Mouse (Mus musculus): ENCODE data around the gene Ppip5k1.
"Not testable (repeated sequence)": the region's sequence is repeated elsewhere in the genome, so short reads cannot be mapped to it uniquely, and the experiment has no call there.

Ppip5k1 gene

DNA sequence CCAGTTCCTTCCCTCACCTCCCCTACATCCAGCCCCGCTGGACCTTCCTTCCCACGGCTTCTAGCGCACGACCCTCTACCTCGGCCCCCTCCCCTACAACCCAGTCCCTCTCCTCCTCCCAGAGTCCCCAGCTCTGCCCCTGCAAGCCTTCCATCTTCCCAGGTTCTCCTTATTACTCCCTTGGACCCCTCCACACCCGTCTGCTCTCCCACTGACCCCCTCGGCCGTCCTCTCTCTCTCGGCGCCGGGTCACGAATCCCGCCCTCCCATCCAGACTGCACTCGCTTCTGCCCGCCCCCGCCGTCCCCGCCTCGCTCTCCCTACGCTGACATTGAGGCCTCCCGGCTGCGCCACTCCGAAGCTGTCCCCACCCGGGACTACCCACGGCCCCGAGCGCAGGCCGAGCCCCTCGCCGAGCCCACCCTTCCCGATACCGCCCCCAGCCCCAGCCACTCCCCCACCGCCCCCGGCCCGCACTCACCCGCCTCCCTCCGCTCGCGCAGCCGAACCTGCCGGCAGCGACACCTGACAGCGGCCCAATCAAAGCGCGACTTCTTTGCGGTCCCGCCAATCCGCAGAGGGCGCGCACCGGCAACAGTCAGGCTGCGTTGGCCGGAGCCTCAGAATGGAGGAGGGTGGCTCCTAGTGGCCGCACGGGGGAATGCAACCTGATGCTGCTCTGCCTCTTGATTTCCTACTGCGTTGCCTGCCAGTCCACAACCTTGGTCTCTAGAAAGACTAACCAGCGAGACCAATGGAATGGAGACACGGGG, at the start of gene Ppip5k1:
Gene Ppip5k1 (minus strand): TSS at position 577 of the 773 bp plus-strand sequence.
- no peak for TF ChIP-seq GATA4 (IDR thresholded peaks at IDR 0.05; ENCODE audit: insufficient replicate concordance, low read length)

DNA sequence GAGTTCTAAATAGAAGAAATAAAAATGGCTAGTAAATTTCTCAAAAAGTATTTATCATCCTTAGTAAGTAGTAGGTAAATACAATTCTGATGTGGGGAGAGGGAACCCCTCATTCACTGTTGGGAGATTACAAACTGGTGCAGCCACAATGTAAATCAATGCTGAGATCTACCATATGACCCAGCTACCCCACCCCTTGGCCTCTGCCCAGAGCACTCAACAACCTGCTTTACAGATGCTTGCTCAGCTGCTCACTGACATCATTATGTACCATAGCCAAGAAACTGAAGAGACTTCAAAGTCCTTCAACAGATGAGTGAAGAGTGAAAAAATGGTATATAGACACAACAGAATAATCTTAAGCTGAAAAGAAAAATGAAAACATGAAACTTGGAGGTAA, 48.1 kb upstream of the Ppip5k1 start:
- no peak for TF ChIP-seq GATA4 (IDR thresholded peaks at IDR 0.05; ENCODE audit: insufficient replicate concordance, low read length)

DNA sequence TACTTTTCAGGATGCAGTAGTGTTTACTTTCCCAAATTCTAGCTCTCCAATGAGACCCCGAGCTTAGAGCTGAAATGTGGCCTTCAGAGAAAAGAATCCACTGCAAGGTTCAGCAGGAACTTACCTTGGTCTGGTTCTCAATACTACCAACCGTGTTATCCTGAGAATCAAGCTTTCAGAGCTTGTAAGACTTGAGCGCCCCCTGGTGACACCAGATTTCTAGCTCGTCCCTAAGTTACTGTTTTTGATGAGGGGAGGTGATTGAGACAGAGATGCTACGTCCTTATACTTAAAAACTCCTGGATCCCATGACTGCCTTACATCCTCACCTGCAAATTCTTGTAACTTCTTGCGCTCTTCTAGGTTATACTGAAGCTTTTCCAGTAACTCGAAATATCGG, 41.4 kb upstream of the Ppip5k1 start:
- TF ChIP-seq GATA4 (IDR thresholded peaks at IDR 0.05; ENCODE audit: insufficient replicate concordance, low read length) = no peak

DNA sequence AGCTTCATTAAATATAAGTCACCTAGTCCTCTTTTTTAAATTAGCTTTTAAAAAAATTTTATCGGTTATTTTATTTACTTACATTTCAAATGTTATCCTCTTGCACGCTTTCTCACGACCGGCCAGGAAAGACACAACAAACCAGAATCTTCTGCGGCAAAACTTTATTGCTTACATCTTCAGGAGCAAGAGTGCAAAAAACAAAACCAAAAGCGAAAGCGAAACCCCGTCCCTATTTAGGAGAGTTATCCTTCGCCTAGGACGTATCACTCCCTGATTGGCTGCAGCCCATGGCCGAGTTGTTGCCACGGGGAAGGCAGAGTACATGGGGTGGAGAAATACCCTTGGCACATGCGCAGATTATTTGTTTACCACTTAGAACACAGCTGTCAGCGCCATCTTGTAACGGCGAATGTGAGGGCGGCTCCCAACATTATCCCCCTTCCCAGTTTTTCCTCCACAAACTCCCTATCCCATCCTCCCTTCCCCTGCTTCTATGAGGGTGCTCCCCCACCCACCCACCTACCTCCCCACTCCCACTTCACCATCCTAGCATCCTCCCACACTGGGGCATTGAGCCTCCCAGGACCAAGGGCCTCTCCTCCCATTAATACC, 31.9 kb upstream of the Ppip5k1 start, which contains the start of gene Strc:
Gene Strc (minus strand): TSS at position 208 of the 615 bp plus-strand sequence.
- not testable (repeated sequence) for TF ChIP-seq GATA4 (IDR thresholded peaks at IDR 0.05; ENCODE audit: insufficient replicate concordance, low read length)

DNA sequence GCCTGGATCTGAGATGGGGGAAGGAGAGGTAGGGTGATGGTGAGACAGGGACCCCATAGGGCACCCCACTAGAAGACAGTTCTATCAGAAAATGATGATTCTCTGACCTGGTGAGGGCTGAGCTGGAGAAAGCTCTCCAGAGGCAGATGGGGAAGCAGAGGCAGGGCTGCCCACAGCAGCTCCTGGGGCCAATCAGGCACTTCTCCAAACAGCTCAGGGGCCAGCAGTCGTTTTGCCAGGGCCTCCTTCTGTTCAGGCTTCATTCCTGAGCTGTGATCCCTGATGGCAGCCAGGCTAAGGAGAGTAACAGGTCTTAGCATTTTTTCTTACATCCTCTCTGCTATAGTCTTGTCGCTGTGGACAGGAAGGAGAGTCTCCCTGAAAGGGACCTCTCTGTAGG, 19.6 kb upstream of the Ppip5k1 start:
- TF ChIP-seq GATA4 (IDR thresholded peaks at IDR 0.05; ENCODE audit: insufficient replicate concordance, low read length) = no peak

DNA sequence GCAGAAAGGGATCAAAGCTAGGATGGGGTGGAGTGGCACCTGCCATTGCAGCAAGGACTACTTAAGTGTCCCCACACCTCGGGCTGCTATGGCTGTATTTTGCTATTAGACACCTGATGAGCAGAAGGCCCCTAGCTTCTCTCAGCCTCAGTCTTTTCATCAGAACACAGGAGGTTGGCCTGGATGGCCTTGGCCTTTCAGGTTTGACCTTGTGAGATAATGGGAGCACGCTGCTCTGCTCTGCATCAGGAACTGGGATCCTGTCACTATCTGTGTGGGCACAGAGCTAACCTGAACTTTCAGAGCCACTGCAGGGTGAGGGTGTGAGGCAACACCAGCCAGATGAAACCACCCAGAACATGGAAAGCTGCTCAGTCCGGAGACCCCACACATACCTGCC, 17.1 kb upstream of the Ppip5k1 start:
- TF ChIP-seq GATA4 (IDR thresholded peaks at IDR 0.05; ENCODE audit: insufficient replicate concordance, low read length) = no peak

DNA sequence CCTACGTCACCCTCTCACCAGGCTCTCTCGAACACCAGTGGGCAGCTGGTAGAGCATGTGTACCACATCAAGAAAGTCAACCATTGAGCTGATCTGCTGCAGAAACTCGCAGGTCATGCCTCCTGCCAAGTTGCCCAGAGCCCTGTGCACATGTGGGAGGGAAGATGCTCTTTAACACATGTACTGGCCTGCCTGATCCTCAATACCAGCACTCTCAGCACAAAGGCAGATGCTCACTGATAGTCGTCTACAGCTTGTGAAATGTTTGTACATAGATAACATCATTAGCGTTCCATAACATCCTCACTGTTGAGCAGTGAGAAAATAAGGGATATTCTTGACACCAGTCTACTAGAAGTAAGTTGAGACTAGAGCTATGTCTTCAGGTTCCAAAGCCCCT, 15.7 kb upstream of the Ppip5k1 start:
- no peak for TF ChIP-seq GATA4 (IDR thresholded peaks at IDR 0.05; ENCODE audit: insufficient replicate concordance, low read length)

DNA sequence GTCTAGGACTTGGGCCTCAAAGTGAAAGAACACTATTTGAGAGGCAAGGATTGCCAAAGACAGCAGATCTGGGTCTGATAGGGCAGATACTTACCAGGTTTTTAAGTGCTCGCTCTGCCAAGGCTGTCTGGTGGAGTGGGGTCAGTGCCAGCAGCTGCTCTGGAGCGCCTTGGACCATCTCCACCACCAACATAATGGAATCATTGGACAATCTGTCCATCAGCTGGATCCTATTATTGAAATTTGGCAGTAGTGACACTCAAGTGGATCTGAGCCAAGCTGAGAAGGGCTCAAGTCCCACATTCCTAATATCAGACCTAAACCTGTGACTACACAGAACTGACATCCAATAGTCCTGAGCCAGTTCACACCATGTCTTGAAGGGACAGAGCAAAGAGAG, 13.6 kb upstream of the Ppip5k1 start:
- TF ChIP-seq GATA4 (IDR thresholded peaks at IDR 0.05; ENCODE audit: insufficient replicate concordance, low read length) = no peak

DNA sequence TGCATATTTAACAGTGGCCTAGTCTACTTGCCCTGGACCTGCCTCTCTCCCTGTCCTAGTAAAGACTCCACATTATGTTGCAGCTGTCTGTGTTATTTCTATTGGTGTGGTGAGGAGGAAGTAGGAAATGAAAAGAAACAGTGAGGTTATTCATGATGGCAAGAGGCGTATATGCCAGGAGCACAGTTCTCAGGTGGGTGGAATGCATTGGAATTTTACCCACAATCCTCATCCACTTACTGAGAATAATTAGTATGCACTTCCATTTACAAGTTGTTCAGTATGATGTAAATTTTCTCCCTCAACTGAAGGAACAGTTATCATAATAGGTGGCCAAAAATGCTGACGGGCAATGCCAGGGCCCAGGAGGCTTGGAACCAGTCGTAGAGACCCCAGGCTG, 8.5 kb upstream of the Ppip5k1 start:
- TF ChIP-seq GATA4 (IDR thresholded peaks at IDR 0.05; ENCODE audit: insufficient replicate concordance, low read length) = no peak

DNA sequence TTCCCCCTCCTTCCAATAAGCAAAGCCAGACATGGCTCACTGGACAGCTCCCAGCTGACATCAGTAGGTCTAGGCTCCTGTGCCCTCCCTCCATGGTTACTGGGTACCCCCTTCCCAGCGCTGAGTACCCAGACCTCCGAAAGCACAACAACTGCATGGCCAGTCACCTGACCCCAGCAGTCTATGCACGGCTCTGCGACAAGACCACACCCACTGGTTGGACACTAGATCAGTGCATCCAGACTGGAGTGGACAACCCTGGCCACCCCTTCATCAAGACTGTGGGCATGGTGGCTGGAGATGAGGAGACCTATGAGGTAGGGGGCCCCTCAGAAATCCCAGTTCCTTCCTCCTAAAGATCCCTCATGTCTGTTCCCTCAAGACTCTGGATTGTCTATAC, 4.3 kb upstream of the Ppip5k1 start:
- no peak for TF ChIP-seq GATA4 (IDR thresholded peaks at IDR 0.05; ENCODE audit: insufficient replicate concordance, low read length)

DNA sequence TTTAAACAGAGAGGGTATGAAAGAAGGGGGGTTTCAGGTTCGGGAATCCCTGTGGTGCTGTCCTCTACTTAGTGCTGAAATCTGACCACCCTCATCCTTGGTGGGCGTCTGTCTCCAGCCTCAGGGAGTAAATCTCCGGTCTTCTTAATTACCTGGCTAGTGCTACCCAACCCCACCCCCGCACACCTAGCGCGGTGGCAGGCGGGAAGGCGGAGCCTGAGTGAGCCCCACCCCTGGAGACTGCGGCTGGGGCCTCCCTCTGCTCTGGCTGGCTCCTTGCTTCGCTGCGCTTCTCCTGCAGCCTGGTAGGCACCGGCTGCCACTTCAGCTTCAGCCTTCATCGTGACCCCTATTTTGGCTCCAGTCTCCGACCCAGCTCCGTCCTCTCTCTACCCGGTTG, 3.2 kb upstream of the Ppip5k1 start:
- no peak for TF ChIP-seq GATA4 (IDR thresholded peaks at IDR 0.05; ENCODE audit: insufficient replicate concordance, low read length)

DNA sequence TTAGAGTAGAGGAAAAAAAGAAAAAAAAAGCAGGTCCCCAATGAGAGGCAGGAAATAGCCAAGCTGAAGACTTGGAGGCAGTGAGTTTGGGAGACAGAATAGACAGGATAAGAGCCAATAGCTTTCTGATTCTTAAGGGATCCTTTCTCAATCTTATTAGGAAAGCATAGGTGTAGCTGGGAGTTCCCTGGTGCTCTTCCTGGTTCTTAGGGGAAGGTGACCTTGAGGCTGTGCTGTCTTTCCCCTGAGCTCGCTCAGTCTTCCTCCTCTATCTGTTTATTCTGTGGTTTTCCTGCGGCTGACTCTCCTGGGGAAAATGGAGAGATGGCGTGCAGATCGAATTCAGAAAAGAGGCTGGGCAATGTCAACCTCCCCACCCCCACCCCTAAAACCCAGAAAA, 2.8 kb upstream of the Ppip5k1 start:
- TF ChIP-seq GATA4 (IDR thresholded peaks at IDR 0.05; ENCODE audit: insufficient replicate concordance, low read length) = no peak

DNA sequence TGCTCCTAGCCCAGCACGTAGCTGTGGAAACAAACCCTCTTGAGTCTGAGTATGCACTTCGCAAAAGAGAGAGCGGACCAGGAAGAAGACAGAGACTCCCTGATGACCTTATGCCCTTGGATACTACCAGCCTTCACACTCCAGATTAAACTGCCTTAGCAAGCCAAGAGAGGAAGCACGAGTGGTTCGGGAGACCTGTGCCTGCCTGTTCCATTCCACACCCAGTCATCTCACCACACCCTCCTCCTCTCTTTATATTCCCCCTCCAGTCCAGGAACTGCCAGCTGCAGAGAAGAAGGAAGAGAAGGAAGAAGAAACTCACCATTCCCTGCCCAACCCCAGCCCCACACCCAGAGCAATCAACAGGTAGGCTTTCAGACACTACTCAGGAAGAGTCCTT, 2.3 kb upstream of the Ppip5k1 start, which contains the start of gene Ckmt1:
Gene Ckmt1 (plus strand): TSS at position 221 of the 400 bp plus-strand sequence.
- TF ChIP-seq GATA4 (IDR thresholded peaks at IDR 0.05; ENCODE audit: insufficient replicate concordance, low read length) = no peak

DNA sequence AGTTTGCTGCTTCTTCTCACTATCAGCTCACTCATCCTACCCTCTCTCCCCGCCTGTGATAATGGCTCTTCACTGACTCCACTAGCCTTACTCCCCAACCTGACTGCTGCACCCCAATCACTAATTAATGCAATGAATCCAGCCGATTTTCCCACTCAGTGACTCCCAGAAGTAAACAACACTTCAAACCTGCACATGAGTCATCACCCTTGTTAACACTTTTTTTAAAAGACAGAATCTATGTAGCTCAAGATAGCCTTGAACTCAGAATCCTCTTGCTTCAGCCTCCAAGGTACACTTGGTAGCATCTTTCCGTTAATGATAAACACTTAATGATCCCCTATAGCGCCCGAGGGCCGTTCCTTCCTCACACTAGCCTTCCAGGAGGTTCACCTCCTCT, 818 bp downstream of the Ppip5k1 start:
- TF ChIP-seq GATA4 (IDR thresholded peaks at IDR 0.05; ENCODE audit: insufficient replicate concordance, low read length) = no peak

DNA sequence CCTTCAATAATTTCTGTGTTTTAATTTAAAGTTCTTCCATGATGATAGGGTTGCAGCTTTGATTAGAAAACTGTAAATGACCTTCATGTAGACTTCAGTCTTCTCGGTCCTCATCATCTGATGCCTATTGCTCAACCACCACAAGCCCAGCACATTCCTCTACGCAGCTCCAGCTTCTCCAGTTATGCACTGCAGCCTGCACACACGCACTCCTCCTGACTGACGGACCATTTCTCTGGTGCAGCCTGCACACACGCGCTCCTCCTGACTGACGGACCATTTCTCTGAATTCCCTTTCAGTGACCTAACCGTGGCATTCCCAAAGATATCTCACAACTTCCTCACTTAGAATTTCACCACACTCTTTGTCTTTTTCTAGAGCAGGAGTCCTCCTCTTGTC, 2.0 kb downstream of the Ppip5k1 start:
- TF ChIP-seq GATA4 (IDR thresholded peaks at IDR 0.05; ENCODE audit: insufficient replicate concordance, low read length) = no peak

DNA sequence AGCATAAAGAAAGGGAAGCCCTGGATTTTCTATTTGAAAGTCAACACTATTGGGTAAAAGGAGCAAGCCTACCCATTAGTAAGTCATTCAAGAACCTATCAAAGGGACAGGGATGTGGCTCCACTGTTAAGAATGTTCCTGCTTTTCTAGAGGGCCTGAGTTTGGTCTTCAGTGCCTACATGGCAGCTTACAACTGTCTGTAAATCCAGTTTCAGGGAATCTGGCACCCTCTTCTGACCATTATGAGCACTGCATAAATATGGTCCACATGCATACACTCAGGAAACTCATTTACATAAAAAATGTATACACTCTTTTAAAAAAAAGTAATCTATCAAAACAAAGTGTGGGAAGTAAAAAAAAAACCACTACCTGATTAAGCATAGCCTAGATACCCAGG, 16.1 kb downstream of the Ppip5k1 start:
- no peak for TF ChIP-seq GATA4 (IDR thresholded peaks at IDR 0.05; ENCODE audit: insufficient replicate concordance, low read length)

DNA sequence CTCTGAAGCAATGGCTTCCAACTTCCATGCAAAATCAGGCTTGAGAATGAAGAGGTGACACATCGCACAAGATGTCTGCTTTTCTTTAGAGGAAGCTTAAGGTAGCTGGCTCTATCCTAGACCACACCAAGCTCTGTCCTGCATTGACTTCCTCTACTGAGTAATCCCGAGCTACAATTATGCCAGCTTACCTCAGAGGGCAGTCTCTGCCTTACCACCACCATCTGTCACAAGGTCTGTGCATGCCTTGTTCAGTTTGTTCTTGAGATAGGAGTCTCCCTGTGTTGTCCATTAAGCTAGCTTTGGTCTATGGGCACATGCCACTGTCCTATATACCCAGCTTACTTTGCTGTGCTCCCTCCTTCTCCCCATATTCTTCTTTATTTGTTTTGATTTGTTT, 25.7 kb downstream of the Ppip5k1 start:
- no peak for TF ChIP-seq GATA4 (IDR thresholded peaks at IDR 0.05; ENCODE audit: insufficient replicate concordance, low read length)

Measured in liver, adult (tissue).